Mouse (Mus musculus) layer of hippocampus, postnatal 10 days (tissue): ENCODE measurements around the gene Ddx39b. TPM values are rescaled to one million over a fixed set of nuclear protein-coding genes. Genes with fewer than 3 reads are reported as not detected.

Experiments
- DNase-seq, 2 experiments: peaks; one replicate each; pipeline ENCODE4 v3.0.0; 2021; ENCODE audit warnings: low spot score in 2 of 2
- long read RNA-seq: library from polyadenylated mRNA; stranded (forward); transcript quantifications from one replicate; pipeline ENCODE4 v2.0.0, GENCODE M21; 2023
- total RNA-seq, 2 experiments: library from RNA; stranded (reverse); gene quantifications; 2 replicates each; pipeline ENCODE4 v1.2.3; 2021

Ddx39b gene
- total RNA-seq, result 100 to 1,000 TPM; 257 to 272 TPM
- long read RNA-seq, transcript Ddx39b-203 (10 exons, 2,848 nt), result minor isoform, 14 of 226 reads
- long read RNA-seq, transcript Ddx39b-201 (11 exons, 1,739 nt), result major isoform, 166 of 226 reads
- long read RNA-seq, partial matches to known transcripts, result 26 of 226 reads
- long read RNA-seq, other reads (novel, unspliced or antisense), result 20 of 226 reads

- DNase-seq, result peak; percentile 94 to 97
Observed at GRCm38 (mm10) chr17:35241305-35242014, at the start of gene Ddx39b. Ddx39b (plus strand) TSS chr17:35241746.

- DNase-seq, result no peak
Observed at GRCm38 (mm10) chr17:35192924-35193323, 48.6 kb upstream of the Ddx39b start.

GRCm38 (mm10) chr17:35193881-35194843 is 47.4 kb upstream of the Ddx39b start, which contains the start of gene Ltb:
Ltb (plus strand) TSS chr17:35194439.
- DNase-seq, result no peak

- DNase-seq, result no peak
Observed at GRCm38 (mm10) chr17:35194844-35195630, 46.5 kb upstream of the Ddx39b start.

- peak; percentile 82 to 85 for DNase-seq
Observed at GRCm38 (mm10) chr17:35195631-35196320, 45.8 kb upstream of the Ddx39b start.

GRCm38 (mm10) chr17:35196321-35196641 is 45.3 kb upstream of the Ddx39b start:
- DNase-seq, result no peak

GRCm38 (mm10) chr17:35197126-35197525 is 44.4 kb upstream of the Ddx39b start:
- no peak for DNase-seq

GRCm38 (mm10) chr17:35198029-35198428 is 43.5 kb upstream of the Ddx39b start:
- DNase-seq, result no peak

GRCm38 (mm10) chr17:35198946-35199345 is 42.6 kb upstream of the Ddx39b start:
- DNase-seq, result no peak

GRCm38 (mm10) chr17:35200398-35200797 is 41.1 kb upstream of the Ddx39b start:
- DNase-seq, result no peak

- DNase-seq, result no peak
Observed at GRCm38 (mm10) chr17:35201128-35201527, 40.4 kb upstream of the Ddx39b start.

- DNase-seq, result no peak
Observed at GRCm38 (mm10) chr17:35201787-35202186, 39.8 kb upstream of the Ddx39b start, which contains the start of gene Tnf. Tnf (minus strand) TSS chr17:35202007.

- DNase-seq, result no peak
Observed at GRCm38 (mm10) chr17:35202442-35202841, 39.1 kb upstream of the Ddx39b start.

GRCm38 (mm10) chr17:35204494-35205379 is 36.8 kb upstream of the Ddx39b start, which contains the start of gene Lta:
Lta (minus strand) TSS chr17:35205351.
- no peak for DNase-seq

- DNase-seq, result no peak
Observed at GRCm38 (mm10) chr17:35205380-35205769, 36.2 kb upstream of the Ddx39b start.

- no peak for DNase-seq
Observed at GRCm38 (mm10) chr17:35209785-35210535, 31.6 kb upstream of the Ddx39b start.

- DNase-seq, result no peak
Observed at GRCm38 (mm10) chr17:35210593-35210992, 31.0 kb upstream of the Ddx39b start.

- no peak for DNase-seq
Observed at GRCm38 (mm10) chr17:35213071-35213470, 28.5 kb upstream of the Ddx39b start.
